Mouse (Mus musculus): ENCODE results near the gene Ces1a. TPM values are rescaled to one million over a fixed set of nuclear protein-coding genes. Genes with fewer than 3 reads are reported as not detected.

The Ces1a gene
- not detected for polyA plus RNA-seq (2017; shearing (Covaris generic))

DNA sequence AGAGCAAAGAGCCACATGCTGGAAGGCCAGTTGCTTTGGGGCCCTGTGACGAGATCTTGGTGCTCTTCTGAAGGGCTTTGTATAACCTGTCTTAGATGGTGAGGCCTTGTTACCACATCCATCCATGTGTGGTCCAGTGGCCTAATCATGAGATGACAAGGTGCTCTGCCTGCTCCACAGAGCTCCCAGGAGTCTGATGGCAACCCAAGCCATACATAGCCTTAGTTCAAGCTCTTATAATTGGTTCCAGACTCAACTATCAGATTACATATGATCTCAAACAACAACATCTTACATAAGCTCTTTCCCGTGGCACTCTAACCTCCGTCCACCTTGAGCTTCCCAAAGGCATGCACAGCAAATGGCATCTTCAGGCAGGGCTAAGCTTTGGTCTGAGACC, at the start of gene Ces1a:
TSS of gene Ces1a (minus strand) at position 101 of the 400 bp plus-strand sequence.
- no peak for ATAC-seq

DNA sequence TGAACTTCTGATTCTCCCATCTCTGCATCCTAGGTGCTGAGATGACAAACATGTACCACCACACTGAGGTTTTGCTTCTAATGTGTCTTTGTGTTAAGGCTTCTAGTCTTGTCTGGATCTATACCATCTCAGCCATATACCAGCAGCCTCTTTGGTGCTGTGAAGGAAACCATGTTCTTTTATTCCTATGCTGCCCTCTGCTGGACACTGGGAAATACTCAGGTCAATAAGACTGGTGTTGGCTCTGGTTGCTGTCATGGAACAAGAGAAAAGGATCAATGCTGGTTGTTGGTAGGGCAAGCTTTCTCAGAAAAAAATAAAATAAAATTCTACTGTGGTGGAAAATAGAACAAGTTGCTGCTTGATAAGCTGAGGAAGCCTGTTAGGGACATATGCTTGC, 47.4 kb upstream of the Ces1a start:
- no peak for ATAC-seq

DNA sequence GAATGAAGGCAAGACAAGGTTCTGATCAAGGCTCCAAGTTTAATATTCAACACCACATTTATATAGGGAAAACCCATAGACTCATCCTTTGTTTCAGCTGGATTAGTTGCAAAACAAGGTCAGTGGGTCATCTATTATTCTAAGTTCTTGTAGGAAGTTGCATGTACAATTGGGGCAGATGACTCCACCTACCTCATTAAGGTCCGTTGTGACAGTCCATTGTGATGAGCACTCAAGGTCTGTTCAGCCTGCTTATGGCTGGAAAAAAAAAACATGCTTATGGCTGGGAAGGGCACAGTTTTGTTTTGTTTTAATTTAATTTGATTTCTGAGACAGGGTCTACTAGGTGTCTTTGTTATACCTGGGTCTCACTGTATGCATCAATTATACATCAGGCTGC, 43.3 kb upstream of the Ces1a start:
- no peak for ATAC-seq

DNA sequence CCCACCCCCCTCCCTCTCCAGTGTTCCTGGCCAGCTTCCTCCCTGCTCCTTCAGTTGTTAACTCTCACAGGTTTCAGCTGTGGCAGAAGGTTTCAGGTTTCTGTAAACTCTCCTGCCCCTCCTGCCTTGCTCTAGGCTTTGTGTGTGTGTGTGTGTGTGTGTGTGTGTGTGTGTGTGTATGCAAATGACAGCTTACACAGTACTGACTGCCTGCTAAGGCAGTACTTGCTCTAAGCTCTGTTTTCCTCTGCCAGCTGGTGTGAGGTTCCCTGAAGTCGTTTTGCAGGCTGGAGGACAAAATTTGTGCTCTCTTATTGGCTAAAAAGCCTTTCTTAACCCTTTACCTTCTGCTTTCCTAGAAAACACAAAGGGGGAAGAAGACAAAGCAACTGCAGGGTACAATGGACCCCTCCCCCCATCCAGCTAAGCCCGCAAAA, 40.7 kb upstream of the Ces1a start:
- no peak for ATAC-seq

DNA sequence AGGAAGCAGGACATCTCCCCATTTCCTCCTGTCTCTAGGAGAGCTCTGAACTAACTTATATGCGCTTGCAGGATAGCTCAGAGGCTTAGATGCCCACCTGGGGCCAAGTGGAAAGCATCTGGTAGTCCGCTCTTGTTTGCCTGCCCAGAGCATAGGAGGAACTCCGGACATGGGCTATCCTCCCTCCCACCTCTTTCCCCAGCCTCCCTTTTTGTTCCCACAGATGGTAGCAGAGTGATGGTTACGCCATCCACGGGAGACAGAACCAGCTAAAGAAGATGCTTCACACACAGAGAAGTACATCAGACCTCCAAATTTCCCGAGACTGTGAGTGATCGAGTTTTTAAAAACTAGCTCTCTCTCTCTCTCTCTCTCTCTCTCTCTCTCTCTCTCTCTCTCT, 40.2 kb upstream of the Ces1a start:
- ATAC-seq = no peak

DNA sequence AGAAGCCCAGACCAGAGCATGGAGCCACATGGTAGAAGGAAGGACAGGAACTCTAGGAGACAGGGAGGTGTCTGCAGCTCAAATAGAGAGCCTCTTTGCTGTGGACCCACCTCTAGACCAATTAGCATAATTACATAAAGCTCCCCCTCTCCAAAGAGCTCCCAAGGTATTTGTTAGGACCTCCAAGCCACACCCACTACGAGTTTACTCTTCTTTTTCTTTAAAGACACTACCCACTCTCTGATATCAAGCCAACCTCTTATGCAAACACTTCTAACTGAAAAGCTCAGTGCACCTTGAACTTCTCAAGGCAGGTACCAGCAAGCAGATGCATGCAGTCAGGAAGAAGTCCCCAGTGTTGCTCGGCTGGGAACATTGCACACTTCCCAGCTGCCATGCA, 31.9 kb upstream of the Ces1a start, which contains the start of gene Ces1b:
TSS of gene Ces1b (minus strand) at position 131 of the 400 bp plus-strand sequence.
- no peak for ATAC-seq

DNA sequence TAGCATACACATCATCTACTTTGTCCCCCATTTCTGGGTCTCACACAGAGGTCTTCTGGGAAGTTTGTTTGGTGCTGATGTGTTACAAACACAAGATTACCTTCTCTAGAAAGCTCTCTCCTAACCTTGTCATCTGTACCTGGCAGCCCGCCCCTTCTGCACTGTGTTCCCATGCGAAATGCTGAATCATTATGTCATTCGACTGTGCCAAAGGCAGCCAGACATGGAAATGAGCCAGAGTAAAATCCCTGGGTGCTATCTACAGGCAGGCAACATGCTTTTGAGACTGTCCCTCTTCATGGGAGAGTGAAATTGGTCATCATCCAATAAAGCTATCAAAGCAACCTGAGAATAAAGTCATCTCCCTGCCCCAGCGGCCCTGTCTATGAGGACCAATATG, 27.3 kb upstream of the Ces1a start:
- no peak for ATAC-seq

DNA sequence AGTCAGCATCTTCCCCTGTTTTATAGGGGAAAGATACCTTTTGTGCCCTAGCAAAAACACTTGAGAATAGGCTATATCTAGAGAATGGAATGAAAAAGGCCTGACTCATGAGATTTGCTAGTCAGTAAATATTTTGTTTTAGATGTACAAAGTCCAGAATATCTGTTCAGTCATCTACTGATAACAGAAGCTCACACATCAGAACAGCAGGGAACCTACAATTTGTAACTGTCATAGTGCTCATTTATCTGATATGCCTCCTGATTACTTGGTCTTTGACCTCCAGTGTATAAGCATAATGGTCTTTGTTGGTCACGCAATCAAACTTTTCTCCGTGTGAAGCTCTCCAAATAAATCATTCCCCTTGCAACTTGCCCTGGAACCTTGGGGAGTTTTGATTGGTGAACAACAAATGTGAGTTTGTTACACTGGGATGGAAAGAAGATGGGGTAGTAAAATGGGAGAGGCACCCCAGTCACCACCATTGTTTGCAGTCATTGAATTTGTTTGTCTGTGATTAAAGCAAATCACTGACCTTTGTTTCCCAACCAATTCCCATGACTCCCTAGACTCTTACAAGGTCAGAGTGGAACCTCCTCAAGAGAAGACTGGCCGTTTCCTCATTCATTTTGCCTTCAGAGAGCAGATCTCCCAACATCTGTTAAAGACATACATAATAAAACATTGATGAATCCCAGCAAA, 15.6 kb upstream of the Ces1a start:
- no peak for ATAC-seq

DNA sequence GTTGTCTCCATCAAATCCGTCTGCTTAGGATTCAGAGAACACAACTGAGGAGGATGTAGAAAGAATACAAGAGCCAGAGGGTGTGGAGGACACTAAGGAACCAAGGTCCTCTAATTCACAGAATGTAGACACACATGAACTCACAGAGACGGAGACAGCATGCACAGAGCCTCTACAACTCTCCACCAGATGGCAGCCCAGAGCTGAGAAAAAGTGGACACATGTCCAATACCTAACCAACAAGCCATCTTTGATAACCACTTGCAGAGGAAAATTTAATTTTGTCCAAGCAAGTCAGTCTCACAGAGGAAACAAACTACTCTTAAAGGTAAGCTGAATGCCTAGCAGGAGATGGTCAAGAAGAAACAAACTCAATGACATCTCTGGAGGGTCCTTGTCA, 11.2 kb upstream of the Ces1a start:
- no peak for ATAC-seq

DNA sequence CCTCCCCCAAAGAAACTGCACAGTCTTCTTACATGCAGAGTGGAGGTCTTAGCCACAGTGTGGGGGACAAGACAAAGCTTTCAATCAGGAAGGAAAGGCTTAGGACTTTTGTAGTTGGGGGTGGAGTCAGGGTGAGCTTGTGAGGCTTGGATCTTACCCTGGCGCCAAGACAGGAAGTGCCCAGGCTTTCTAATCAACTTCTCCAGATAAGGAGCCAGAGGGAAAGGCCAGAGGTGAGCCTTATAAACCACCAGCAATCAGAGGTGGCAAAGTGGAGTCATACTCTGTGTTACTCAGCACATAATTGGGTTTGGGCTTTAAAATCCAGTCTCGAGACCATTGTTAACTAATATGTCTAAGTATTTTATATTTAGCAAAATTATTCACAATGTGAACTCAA, 7.2 kb upstream of the Ces1a start:
- no peak for ATAC-seq

DNA sequence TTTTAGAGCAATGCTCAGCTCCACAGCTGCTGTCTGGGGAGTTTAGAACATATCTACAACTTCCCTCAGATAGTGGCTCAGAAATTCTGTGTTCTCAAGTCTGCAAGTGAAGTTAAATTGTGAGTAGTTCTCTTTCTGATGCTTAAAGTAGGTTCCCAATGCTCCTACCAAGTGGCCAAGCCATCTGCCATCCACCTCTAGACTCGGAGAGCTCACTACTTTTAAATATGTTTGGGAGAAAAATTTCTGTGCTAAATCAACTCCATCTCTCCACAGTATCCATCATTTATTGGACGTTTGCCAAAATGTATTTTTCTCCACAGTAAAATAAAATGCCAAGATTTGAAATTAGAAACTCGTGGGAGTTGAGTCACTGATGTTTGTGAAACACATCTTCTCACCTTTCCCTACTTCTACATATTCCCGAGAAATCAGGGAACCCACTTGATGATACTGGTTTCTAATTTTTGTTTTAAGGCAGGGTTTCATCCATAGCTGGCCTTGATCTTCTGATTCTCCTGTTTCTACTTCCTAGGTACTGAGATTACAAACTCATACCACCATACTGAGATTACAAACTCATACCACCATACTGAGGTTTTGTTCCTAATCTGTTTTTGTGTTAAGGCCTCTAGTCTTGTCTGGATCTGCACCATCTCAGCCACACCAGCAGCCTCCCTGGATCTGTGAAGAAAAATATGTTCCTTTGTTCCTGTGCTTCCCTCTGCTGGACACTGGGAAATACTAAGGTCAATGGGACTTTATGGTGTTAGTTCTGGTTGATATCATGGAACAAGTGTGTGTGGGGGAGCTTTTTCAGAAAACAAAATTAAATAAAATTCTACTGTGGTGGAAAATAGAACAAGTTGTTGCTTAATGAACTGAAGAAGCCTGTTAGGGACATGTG, 771 bp upstream of the Ces1a start:
- ATAC-seq = no peak

DNA sequence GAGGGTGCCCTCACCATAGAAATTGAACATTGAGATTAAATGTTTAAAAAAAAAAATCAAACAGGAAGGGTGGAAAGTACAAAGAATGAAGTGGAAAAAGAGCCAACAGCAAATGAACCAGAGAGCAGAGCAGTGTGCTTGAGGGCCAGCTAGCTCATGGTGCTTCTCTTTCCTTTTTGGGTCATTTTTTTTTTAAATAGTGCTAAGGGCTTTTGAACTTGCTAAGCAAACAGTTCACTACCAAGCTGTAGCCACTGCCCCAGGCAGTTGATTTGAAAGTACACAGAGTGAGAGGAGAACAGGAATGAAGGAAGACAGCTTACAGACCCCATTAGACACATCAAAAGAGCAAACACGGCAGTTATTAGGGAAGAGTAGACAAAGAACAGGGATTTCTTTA, 4.9 kb downstream of the Ces1a start:
- ATAC-seq = no peak

DNA sequence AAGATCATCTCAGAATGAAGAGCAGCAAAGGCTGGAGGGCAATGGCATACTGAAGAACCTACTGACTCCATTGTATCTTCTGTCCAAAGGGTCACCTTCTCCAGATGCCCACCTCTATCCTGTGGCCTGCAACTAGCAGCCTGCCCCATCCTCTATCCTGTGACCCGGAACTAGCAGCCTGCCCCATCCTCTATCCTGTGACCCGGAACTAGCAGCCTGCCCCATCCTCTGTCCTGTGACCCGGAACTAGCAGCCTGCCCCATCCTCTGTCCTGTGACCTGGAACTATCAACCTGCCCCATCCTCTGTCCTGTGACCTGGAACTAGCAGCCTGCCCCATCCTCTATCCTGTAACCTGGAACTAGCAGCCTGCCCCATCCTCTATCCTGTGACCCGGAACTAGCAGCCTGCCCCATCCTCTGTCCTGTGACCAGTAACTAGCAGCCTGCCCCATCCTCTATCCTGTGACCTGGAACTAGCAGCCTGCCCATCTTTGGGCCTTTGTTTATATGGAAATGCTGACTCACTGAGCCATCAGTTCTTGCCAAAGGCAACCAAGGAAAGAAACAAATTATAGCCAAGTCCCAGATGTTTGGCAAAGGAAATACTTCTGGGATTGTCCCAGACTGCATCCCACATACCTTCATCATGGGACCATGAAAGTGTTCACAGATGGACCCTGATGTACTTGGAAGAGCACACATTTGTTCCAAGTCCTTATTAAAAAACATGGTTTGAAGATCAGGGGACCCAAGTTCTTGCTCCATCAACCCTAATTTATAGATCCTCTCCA, 7.0 kb downstream of the Ces1a start:
- no peak for ATAC-seq

DNA sequence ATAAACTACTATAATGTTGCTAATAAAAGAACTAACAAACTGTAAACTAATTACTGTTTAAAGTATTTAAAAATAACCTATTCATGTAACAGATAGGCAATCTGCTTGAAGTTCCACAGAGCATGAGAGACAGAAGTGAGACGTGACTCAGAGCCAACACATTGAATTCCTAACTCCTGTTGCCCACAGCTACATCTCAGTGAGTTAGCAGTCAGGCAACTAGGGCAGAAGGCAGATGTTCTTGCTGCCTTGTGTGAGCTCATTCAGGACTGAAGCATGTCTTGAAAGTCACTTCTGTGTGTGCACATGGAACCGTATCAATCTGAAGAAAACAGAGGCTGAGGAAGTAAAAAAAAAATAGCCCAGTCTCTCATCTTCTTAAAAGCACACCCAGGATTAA, 7.7 kb downstream of the Ces1a start:
- no peak for ATAC-seq

DNA sequence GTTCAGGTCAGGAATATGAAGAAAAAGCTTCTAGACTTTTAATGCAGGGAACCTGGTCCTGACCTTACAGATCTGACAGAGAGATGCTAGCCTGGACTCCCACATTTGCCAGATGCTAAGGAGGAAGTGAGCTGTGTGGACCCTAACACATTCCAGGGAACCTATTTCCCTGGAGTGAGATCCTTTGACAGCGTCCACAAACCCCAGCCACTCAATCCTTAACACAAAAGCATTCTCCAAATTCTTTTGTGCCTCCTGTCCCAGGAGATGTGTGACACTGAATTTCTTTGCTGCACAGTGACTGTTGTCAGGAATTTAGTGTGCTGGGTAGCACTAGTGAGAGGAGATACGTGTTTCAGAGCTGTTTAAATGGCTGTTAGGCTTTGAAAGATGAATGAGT, 9.2 kb downstream of the Ces1a start:
- no peak for ATAC-seq

DNA sequence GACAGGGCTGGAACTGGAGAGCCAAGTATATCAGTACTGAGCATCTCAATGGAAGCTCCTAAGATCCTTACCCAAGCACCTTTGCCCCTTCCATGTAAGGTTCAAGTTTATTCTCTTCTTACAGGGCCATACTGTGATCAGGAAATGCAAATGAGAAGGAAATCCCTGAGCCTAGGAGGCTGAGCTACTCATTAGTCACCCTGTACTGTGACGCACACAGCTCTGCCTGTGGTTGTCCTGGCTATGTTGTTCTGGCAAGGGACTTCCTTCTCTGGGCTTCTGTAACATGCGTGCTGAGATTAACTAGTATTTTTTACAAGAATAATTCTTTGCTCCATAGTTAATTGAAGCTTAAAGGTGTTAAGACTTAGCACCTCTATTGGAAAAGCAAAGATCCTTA, 17.3 kb downstream of the Ces1a start:
- no peak for ATAC-seq

DNA sequence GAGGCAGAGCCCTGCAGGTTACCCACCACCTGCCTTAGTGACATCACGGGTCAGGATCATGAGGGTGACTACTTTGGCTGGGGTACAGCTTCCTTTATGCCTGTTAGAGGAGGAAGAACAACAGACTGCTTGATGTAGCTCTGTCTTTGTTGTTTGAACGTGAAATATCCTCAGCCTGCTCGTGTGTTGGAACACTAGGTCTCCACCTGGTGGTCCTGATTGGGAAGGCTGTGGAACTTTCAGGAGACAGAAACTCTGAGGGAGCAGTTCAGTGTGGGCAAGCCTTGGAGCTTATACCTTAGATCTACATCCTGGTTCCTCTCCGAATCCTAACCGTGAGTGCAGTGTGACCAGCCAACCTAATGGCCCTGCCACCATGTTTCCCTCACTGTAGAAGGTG, 26.3 kb downstream of the Ces1a start:
- ATAC-seq = no peak

DNA sequence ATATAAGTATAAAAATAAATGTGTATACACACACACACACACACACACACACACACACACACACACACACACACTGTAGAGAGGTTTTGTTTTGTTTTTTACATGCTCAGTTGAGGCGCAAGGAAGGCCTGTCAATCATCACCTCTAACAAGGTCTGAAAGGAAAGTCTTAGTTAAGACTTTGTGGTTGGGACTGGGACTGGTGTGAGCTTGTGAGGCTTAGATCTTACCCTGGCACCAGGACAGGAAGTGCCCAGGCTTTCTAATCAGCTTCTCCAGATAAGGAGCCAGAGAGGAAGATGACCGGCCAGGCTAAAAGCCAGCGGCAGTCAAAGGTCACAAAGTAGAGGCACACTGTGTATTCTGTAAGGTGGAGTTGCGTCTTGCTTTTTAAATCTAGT, 33.7 kb downstream of the Ces1a start:
- ATAC-seq = no peak

DNA sequence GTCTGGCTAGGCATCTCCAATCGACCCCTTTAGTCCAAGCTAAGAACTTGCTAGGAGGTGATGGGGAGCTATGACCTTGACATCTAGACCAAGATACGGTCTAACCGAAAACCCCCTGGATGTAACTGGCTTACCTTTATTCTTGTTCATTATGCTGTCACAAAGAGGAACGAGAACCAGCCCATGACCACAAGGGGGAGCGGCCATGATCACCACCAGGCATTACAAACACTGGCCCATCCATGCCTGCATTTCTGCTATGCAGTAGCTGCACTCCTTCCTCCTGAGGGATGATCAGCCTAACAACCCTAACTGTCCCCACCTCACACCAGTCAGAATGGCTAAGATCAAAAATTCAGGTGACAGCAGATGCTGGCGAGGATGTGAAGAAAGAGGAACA, 35.8 kb downstream of the Ces1a start:
- no peak for ATAC-seq

DNA sequence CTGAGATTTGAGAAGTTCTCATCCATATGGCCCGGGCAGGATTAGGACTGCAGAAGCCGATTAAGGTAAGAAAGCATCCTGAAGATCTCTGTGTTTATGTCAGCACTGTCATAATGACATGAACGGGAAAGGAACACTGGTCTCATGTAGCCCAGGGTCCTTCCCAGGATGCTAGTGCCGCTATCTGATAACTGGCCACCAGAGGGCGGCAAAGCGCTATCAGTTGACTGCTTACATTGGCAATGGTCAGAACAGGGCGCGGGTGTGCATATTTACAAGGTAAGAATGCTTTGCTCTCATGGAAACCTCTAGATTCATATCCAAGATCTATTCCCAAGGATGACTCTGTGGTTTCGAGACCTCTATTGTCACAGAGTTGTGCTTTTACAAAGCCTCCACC, 36.6 kb downstream of the Ces1a start:
- ATAC-seq = no peak

DNA sequence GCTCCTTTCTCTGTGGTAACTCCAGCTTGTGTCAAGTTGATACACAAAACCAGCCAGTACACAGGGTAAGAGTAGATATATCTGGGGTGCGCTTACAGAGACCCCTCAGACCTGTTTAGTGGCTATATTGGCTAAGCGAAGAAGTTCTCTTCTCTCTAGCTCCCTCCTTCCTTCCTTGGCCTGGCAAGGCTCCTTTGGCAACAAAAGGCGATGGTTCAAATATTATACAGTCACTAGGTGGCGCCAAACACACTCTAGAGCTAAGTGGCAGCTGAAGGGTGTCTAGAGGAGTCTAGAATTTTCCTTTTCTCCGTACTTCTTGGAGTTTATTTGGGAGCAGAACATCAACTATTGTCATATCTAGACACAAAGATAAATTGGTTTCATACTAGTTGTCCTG, 37.7 kb downstream of the Ces1a start:
- no peak for ATAC-seq

DNA sequence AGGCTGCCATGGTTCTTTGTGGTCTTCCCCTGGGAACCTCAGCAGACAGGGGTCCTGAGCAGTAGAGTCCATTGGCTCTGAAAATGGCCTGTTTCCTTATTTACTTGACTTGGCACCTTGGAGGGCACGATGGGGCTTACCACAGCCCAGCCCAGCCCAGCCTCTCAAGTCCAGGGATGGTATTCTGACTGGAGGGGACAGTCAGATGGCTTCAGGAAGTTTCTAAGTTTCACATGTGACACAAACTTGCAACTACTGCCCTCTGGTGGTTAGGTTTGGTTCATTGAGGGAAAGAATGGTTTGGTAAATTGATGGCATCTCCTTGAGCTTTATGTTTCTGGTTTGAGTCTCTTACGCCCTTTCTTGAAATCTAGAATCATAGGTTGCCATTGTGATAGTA, 49.4 kb downstream of the Ces1a start:
- no peak for ATAC-seq

DNA sequence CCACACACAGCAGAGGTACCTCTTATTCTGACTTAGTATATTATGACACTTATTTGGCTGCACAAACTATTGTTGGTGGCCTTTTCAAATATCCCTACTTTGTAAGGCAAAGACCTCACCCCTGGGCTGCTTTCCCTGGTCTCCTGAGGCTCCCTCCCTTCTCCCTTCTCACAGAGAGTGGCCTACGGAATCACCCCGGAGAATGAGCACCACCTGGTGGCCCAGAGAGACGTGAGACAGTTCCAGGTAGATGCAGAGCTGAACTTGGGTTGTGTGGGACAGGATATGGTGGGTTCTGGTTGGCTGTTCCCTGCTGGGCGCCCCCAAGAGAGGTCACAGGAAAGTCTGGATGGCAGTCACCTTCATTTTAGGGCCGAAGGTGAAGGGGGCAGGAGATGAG, 51.2 kb downstream of the Ces1a start:
- no peak for ATAC-seq

Data from CD4-positive, CD25-positive, alpha-beta regulatory T cell, adult 4 months (primary cell).